Mouse (Mus musculus) spleen, adult 12 weeks (tissue): ENCODE data around the gene Cdh24.
"Not testable (repeated sequence)": the region's sequence is repeated elsewhere in the genome, so short reads cannot be mapped to it uniquely, and the experiment has no call there.

Source experiments
- DNase-seq: peaks from one replicate; pipeline ENCODE4 v3.0.0; 2022; ENCODE audit warnings: low spot score

Gene Cdh24

DNA sequence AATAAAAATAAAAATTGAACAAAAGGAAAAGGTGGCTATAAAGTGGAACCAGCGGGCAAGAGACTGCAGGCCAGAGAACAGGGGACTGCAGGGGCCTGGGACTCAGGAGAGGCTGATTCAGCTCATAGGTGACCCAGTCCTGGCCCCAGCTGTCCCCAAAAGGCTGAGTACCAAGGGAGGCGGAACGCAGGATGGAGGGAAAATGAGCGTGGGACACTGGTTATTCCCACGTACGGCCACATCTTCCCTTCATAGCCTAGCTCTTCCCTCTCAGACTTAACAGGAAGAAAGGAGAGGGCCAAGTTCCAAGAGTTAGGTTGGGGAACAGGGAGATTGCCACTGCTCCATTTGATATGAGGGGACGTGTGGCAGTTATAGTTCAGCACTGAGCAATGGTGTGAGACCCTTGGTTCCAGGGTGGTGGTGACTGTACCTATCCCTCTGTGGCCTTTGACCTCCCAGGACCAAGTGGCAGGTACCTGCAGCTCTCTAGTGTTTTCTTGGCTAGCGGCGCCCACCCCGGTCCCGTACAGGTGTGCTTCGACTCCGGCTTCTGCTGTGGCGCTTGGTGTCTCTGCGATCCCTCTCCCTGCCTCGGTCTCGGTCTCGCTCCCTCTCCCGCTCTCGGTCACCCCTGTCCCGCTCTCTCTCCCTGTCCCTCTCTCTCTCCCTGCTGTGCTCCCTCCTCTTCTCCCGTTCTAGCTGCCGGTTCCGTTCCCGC, 1.2 kb upstream of the Cdh24 start:
- no peak for DNase-seq

DNA sequence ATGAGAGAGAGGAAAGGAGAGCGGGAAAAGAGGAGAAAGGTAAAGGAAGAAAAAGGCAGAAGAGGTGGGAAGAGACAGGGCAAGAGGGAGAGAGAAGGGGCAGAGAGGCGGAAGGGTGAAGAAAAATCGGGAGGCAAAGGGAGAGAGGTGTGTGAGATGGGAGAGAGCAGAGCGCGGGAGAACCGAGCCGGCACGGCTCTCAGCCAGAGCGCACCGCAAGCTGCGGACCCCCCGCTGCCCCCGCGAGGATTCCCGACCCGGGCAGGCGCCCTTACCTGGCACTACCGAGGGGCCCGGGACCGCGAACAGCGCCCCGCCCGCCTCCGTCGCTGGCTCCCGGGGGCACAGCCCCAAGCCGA, 239 bp downstream of the Cdh24 start, which contains the start of gene Gm17606:
Gene Gm17606, plus strand, starts transcription at position 7 of the 359 bp plus-strand sequence.
- no peak for DNase-seq

DNA sequence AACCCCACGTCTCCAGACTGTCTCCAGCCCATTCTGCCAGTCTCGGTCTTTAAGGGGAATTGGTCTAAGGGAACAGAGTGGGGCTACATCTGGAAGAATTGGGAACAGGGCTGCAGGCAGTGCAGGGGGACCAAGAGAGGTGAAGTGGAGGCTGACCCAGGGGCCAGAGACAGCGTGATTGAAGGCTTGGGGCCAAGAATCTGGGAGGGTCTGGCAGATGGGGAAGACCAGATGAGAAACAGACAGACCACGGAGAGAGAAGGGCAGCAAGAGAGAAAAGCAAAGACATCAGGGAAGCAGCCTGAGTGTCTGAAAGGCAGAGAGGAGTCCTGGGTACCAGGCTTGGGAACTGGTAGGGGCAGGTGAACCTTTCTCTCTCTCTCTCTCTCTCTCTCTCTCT, 1.0 kb downstream of the Cdh24 start:
- no peak for DNase-seq

DNA sequence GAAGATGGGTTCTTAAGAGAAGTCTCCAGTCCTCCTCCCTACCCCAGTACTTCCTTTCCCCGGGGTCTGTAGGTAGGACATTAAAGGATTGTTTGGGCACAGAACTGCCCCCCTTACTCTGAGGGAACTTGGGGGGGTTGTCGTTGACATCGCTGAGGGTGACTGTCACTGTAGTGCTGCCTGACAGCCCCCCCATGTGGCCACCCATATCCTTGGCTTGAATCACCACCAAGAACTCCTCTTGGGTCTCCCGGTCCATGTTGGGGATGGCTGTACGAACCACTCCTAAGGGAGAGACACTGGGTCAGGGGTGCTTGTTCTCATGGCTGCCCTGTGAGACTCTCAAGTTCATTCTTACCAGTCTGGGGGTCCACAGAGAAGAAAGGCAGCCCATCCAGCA, 3.0 kb downstream of the Cdh24 start:
- no peak for DNase-seq

DNA sequence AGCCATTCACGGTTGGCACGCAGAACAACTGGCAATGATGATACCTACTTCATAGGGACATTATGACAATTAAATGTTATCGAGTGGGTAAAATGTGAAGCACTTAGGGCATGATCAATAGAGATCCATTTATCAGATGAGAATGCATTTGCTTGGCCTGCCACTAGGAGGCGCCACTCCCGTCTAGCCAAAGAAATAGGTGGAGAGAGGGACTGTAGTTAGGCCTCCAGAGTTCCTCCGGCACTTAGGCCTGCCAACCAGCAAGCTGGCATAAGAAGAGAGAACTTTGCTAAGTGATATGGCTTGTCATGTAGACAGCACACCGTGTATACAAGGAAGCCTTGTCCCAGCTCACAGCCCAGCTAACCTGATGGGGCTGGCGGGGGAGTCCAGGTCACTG, 4.2 kb downstream of the Cdh24 start:
- DNase-seq, result no peak

DNA sequence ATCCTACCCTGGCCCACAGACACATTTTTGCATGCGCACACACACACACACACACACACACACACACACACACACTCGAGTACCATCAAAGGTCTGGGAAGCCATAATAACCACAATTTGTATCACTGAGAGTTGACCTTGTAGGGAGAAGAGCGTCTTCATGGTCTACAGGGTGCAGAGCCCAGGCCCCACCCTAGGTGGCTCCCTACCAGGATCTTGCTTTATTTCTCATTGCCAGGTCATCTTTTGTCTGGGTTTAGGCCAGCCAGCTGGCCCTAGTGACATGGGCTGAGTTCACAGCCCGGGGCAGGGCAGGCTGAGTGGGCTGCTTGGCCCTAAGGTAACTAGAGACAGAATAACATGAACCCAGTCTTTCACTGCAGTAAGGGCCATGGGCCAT, 7.0 kb downstream of the Cdh24 start:
- DNase-seq, result no peak

DNA sequence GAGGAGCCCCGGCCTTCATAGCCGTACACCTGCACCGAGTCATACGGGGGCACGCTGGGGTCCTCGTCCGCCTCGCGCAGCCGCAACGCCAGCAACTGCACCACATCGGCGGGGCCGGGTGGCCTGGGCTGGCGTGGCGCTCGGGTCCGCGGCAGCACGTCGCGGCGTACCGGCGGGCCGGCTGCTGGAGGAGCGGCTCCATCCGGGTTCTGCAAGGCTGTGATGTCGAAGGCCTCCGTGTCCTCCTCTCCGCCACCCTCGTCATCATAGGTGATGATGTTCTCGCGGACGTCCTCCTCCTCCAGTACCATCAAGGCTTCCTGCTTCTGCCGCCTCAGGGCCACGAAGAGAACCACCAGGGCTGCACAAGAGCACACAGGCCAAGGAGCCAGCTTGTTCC, 8.9 kb downstream of the Cdh24 start:
- DNase-seq, result no peak

DNA sequence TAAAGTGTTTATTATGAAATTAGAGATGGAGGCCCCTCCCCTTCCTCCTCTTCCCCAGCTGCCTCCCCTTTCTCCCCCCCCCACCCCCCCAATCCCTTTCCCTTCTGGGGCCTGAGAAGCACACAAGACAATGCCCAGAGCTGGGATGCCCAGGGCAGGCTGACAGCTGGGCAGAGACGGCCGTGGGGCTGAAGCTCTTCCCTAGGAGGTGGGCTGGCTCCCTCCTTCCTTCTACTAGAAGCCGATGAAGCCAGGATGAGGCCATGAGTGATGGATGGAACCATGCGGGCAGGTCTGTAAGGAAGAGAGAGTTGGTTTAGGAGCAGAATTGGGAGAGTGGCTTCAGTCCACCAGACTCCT, 9.9 kb downstream of the Cdh24 start:
- no peak for DNase-seq

GRCm38 (mm10) chr14:54630583-54631239, 10.5 kb downstream of the Cdh24 start:
- no peak for DNase-seq

- DNase-seq, result no peak
Measured at GRCm38 (mm10) chr14:54629797-54630196, 11.4 kb downstream of the Cdh24 start.

- DNase-seq, result no peak
Measured at GRCm38 (mm10) chr14:54628103-54628502, 13.1 kb downstream of the Cdh24 start.

GRCm38 (mm10) chr14:54624976-54625375, 16.2 kb downstream of the Cdh24 start:
- no peak for DNase-seq

DNA sequence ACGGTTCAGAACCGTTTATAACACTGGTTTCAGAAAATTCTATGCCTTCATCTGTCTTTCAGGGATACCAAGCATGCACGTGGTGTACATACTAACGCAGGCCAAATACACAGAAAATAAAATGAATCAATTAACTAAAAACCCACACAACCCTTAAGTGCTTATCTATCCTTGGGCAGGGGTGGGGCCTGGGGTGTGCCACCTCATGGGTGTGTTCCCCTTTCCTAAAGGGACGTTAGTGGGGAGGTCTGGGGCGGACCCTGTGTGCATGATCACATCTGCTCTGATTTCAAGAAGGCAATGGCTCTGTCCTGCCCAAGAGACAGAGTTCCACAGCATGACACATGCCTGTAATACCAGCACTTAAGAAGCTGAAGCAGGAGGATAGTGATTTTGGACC, 17.8 kb downstream of the Cdh24 start:
- DNase-seq, result no peak

DNA sequence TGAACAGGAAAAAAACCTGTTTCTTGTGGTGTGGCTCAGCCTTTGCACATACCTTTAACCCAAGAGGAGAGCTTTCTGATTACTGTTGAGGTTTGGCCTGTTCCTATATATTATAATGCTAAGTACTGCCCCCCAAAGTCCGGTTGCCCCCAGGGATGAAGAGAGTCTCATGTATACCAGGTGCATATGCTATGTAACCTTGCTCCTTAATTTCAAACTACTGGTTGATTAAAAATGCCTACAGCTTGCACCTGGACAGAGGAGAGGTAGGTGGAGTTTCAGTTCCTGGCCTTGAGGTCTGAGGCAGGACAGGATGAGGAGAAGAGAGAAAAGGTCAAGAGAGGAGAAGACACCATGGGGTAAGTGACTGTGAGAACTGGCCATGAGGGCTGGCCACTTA, 20.0 kb downstream of the Cdh24 start, which contains the start of gene Psmb11:
Gene Psmb11, plus strand, starts transcription at position 301 of the 400 bp plus-strand sequence.
- DNase-seq, result no peak

DNA sequence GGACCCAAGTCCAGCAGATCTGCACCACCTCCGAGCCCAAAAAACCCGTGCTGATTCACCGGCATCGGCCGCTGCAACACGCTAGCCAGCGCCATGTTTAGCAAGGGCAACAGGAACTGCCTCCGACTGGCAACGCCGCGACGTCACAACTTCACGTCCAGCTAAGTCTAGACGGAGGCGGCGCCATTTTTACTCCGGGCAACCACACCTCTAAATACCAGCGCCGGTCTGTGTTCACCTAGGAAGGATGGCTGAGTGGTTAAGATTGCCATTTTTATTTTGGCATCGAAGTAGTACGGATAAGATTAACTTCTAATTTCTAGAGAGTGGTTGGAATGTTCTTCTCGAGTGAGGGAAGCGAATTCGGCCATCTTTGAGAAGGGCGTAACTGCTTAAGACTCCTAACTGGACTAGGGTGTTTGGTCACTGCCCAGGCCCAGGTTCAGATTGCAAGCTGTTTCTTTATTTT, 23.2 kb downstream of the Cdh24 start, which contains the start of gene Psmb5:
Gene Psmb5, minus strand, starts transcription at position 126 of the 469 bp plus-strand sequence.
- peak; percentile 82 for DNase-seq

GRCm38 (mm10) chr14:54617152-54617896, 23.8 kb downstream of the Cdh24 start:
- no peak for DNase-seq

DNA sequence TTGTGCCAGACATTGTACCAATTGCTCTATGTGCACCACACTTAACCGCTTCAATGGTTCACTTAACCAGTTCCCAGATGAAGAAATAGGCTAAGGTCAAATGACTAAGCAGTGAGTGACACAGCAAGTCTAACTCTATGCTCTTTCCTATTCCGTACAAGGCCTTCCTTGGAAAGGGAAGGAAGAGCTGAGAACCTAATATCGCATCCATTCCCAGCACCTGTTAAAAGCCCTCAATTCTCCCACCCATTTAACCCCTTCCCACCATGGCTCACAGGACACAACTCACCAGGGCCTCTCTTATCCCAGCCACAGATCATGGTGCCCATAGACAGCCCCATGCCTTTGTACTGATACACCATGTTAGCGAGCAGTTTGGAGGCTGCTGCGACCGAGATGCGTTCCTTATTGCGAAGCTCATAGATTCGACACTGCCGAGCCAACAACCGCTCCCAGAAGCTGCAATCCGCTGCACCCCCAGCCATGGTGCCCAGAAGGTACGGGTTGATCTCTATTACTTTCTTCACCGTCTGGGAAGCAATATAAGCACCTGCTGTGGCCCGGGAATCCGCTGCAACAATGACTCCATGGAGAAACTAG, 24.8 kb downstream of the Cdh24 start:
- no peak for DNase-seq

GRCm38 (mm10) chr14:54614130-54614529, 27.0 kb downstream of the Cdh24 start:
- not testable (repeated sequence) for DNase-seq

GRCm38 (mm10) chr14:54610648-54611047, 30.5 kb downstream of the Cdh24 start:
- DNase-seq, result no peak

- DNase-seq, result no peak
Measured at GRCm38 (mm10) chr14:54609962-54610361, 31.2 kb downstream of the Cdh24 start.

GRCm38 (mm10) chr14:54609245-54609644, 31.9 kb downstream of the Cdh24 start:
- no peak for DNase-seq

DNA sequence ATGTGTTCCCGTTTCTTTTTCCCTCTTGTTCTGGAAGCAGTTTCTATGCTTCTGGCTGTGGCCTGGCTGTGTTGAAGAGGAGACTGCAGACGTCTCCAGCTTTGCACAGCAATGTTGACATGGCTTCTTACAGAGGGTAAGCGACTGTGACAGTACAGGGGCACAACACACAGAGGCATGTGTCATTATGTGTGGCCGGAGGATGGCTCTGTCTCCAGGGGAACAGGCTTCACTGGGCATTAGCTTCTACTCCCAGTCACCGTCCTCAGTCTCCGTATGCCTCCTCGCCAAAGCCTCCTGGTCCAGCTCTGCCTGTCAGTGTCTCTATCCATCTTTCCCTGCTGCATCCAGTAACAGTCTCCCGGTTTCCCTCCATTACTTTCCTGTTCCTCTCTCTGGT, 33.9 kb downstream of the Cdh24 start:
- DNase-seq, result no peak
